Mouse (Mus musculus): ENCODE data around the gene Pdlim5.

Pdlim5 gene

DNA sequence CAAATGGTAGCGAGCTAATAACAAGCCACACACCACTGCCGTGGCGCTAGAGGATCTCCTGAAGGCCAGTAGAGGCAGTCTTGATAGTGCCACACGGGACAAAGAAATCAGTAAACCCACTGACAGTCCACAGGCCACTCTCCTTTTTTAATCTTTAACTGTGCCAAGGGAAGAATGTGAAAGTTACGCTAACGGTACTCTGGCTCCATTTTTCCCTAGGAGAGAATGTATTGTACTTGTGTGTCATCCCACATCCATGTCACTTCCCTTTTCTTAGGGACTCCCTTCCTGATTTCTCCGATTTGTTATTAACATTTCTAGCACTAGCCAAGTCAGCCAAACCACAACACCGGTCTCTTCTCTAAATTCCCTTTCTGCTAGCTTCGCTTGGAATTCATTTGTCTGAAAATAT, 1.5 kb downstream of the Pdlim5 start:
- DNase-seq = no peak

DNA sequence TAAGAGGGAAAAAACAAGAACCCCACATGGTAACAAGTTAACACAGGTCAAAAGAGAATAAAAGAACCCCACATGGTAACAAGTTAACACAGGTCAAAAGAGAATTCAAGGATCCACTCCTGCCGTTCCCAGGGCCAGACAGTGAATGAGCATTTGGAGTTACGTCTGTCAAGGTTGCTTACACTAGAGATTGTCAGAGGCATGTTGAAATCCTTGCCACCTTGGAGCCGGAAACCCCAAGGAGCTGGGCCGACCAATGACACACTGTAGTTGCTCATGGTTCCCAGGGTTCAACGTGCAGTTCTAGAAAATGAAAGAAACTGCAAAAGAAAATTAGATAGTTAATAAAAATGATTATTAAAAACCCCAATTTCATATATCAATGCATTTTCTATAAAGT, 4.0 kb downstream of the Pdlim5 start:
- DNase-seq = no peak

DNA sequence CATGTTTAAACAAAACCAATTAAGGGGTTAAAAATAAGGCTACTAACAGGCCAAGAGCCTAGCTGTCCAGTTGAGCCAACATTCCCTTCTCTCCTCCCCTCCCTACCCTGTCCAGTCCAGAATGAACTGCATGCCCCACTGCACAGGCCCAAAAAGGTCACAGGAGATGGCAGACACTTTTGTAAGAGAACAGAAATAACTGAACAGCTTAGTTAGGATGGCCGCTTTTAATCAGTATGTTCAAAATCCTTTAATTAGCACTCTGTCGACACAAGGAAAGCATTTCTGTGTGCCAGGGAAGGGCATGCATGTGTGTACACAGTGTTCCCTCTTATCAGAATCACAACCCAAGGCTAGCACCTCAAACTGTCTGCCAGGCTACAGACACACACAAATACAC, 5.2 kb downstream of the Pdlim5 start:
- DNase-seq = no peak

- DNase-seq = no peak
These were observed 7.3 kb downstream of the Pdlim5 start for GRCm38 (mm10) chr3:142388189-142388588.

- no peak for DNase-seq
These were observed 9.0 kb downstream of the Pdlim5 start for GRCm38 (mm10) chr3:142386505-142386904.

- DNase-seq = no peak
These were observed 9.8 kb downstream of the Pdlim5 start for GRCm38 (mm10) chr3:142385690-142386089.

DNA sequence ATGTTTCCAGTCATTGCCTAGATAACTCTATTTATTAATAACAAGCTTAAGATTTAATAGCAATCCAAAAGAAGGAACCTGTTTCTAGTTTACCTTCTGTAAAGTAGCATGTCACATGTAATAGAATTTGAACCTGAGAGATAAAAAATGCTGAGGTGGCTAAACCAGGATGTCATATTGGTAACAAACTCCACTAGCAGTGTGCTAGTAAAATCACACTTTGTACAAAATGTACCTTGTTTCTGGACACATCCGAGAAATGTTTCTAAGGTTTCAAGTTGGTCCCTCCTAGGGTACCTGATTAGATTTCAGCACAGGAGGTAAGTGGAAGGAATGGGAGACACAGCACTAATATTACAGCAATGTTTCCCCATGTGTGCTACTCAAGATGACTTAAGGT, 18.9 kb downstream of the Pdlim5 start:
- DNase-seq = no peak

GRCm38 (mm10) chr3:142375106-142375505, 20.4 kb downstream of the Pdlim5 start:
- DNase-seq = no peak

- no peak for DNase-seq
These were observed 22.9 kb downstream of the Pdlim5 start for GRCm38 (mm10) chr3:142372465-142373147.

- DNase-seq = no peak
These were observed 27.1 kb downstream of the Pdlim5 start for GRCm38 (mm10) chr3:142368411-142368810.

DNA sequence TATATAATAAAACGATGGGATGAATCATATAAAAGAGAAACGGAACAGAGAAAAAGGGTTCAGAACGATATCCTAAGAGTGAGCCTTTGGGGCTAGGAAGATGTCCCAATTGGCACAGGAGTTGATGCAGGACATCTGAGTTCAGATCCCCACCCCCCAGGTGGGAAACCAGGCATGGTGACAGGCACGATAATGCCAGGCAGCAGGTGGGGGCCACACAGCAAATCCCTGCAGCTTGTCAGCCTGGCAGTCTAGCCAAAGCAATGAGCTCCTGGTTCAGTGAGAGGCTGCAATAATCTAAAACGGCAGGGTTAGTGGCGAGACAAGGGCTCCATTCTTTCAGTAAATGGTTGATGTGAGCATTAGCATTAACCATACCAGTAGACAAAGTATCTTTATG, 33.4 kb downstream of the Pdlim5 start:
- no peak for DNase-seq

DNA sequence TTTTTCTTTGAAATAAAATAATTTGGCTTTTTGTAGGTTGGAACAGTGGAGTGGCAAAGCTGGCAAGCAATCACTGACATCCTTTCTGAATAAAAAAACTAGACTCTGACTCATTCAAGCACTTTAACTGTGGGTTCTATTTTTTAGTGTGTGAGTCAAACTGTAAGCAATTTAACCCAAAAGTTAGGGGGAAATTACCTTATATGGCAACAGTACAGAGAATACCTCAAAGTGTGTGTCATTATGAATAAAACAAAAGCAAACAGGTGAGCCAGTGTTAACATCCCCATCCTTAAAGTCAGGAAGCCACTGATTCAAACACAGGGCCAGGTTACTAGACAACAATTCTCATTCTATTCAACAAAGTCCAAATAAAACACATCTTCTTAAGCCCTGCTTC, 36.5 kb downstream of the Pdlim5 start:
- DNase-seq = no peak

DNA sequence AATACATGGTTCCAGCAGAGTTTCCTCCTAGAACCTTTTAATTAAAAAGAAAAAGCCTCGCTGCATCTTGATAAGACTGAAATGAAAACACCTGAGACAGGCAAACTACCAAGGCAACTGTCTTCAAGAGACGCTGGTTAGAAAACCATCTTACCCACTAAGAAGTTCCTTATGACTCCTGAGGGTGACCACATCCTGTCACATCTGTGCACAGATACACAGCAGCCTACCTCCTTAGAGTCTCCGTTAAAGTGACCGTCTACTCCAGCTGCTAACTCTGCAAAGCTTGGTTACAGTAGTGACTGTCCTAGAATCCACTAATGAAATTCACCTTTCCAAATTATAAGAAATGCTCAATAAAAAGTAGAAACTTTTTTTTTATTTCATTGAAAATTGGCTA, 38.8 kb downstream of the Pdlim5 start:
- no peak for DNase-seq

GRCm38 (mm10) chr3:142353218-142353617, 42.3 kb downstream of the Pdlim5 start:
- DNase-seq = no peak

DNA sequence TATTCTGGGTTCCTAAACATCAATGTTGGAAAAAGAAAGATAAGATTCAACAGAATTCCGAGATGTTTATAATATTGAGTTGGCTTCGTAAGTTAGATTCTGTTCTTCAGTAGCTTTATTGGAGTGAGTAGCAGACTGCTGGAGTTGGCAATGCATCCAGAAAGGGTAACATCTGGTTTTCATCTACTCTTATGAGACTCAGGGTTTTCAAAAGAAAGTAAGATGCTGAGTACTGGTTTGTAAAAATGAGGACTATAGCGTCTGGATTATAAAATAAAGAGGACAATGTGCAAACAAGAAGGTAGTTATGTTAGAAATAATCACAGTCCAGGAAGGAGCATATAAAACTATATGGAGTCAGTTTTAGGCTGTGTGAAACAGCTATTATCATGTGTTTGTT, 45.0 kb downstream of the Pdlim5 start:
- DNase-seq = no peak

DNA sequence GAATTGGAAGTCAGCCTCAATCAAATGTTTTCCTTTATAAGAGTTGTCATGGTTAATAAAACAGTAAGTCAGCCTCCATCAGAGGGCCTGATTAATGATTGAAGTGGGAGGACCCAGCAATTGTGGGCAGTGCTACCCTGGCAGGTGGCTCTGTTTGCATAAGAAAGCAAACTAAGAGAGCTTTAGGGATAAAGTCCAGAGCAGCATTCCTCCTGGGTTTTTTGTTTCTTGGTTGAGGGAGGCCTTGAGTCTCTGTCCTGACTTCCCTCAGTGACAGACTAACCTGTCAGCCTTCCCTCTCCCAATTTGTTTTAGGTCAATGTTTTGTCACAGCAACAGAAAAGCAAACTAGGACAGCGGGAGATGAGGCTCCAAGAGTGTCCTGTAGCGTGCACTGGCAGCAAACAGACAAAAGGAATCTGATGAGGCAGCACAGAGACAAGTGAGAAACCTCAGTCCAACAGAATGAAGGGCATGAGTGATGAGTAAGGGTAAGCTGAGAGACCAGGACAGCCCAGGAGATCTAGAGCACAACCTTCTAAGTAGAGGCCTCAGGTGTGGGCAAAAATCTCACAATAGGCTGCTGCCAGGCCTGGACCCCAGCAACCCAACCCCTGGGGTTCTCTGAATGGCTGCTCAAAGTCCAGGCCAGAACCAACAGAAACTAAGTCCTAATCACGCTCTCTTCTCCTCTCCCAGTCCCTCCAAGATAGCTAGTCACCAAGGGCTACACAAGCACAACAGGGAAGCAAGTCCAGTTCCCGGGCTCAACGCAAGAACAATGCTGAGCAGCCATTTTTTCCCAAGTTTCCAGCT, 46.5 kb downstream of the Pdlim5 start:
- DNase-seq = no peak

DNA sequence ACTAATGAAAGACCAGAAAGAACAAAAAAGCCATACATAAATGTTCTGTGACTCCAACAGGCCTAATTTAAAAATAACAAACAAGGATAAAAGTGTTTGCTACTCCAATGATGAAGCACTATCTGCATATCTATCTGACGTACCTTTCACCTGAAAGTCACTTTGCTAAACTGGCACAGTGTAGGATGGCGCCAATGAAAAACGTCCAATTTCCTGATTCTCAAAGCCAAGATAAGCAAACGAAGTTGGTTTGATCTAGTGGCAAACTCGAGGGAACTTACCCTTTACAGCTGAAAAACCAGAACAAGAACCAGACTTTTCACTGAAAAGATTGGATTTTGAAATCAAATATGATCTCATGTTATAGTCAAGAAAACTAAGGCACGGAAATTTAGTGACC, 49.2 kb downstream of the Pdlim5 start:
- no peak for DNase-seq

DNA sequence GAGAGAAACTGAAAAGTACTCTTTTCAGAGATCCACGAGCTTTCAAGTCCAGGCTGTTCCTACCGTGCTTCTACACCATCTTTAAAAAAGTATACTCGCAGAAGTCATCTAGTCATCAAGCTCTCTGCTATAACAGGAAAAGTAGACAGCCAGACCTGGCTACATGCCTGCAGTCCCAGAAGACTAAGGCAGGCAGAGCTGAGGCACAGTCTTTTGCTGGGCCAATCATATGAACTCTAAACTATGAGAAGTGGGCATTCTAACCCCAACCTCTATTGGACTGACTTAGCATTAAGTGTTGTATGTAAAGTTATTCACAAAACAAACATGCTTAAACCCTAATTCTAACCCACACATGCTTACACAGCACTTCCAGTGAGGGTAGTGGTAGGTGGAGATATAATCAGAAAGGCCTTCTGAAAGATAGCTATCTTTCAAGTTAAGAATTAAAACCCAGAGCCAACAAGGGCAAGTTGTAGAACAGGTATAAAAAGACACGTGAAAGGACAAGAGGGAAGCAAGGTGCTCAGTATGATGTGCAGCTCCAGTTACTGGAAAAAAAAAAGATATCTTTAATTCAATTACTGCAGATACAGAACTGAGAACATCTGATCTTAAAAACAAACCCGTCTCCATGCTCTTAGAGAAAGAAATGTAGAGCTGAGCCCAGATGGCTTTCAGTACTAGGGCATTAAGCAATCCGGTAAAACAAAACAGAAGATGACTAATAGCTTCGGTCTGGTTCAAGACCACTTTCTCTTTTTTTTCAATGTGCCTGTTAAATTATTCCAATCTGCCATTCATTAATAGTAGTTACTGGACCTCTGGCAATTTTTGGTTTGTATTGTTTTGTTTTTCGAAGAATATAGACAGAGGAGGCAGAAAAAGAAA, 50.0 kb downstream of the Pdlim5 start:
- no peak for DNase-seq

DNA sequence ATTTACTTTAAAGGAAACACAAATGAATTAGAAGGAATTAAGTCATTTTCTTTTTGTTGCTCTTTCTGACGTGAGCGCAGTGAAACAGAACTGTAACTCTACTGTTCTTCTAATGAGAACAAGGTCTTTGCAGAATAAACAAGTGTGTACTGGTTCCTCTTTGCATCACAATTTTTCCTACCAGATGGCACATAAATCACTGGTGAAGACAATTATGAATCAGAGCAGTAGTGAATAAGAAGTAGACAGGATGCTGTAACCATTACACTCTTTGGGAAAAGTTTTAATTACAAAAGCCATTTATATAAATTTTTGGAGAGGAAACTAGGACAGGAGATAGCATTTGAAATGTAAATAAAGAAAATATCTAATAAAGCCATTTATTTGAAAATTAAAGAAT, 51.7 kb downstream of the Pdlim5 start:
- DNase-seq = no peak

DNA sequence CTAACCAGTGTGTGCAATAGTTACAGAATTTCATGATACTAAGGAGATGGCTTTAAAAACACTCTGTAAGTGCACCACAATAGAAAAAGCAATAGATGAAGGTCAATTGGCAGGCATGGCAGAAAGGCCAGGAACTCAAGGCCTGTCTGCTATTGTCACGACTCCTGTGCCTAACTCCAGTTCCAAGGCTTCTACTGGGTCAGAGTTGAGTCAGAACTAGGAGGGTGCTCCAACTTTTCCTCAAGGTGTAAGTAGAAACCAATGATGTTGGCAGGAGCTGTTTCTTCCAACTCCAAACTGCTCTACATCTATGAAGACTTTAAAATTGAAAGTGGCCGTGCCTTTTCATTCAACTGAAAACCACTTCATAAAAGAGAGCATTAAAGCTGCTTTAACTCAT, 54.8 kb downstream of the Pdlim5 start:
- DNase-seq = no peak

GRCm38 (mm10) chr3:142339440-142340251, 55.9 kb downstream of the Pdlim5 start:
- no peak for DNase-seq

GRCm38 (mm10) chr3:142338058-142338457, 57.4 kb downstream of the Pdlim5 start:
- DNase-seq = no peak

DNA sequence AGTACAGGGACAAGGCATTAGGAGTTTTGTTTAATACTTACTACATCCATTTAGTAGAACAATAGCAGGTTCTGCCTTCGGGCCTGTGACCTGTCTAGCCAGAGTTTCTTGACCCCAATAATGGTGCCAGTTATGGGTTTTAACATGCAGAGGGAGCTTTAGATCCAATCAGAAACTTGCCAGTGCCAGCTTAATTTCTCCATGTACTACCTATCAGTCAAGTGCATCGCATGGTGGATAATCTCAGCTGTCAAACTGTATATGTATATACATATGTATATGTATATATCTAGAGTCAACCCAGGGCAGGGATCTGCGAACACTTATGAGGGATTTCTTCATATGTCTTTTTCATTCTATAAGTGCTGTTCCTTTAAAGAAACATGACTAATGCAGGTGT, 61.0 kb downstream of the Pdlim5 start:
- no peak for DNase-seq
